ENCODE assay signal across 30 mouse cellular contexts in the genomic region with DNA sequence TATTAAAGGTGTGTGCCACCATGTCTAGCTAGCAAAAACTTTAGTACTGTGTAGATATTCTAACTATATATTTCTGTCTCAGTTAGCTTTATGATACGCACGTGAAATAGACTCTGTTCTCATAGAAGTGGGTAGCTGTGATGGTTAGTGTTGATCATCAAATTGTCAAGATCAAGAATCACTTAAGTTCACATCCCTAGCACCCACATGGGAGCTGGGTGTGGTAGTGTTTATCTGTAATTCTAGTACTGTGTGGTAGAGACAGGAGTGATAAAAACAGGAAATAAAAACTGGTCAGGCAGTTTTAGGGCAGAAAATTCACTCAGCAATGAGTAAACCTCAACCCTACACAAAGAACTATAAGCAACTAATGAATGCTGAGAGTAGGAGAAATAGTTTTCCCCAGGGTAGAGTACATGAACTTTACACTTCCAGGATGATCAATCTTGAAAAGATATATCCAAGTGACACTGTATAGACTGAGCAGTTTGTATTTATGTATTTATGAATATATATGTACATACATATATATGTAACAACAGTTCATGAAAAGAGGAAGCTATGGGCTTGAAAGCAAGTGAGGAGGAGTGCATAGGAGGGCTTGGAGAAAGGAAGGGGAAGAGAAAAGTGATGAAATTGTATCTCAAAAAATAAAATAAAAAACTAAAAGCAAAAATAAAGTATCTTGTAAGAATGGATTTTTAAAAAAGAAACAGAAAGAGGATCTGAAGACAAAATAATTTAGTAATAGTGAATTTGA. TPM values are rescaled to one million over a fixed set of nuclear protein-coding genes. Genes with fewer than 3 reads are reported as not detected.
DNase-seq lines count a peak whose midpoint lies in the region; ATAC-seq and TF ChIP-seq lines count a peak whose summit lies in the region.
"Had no signal": no experiment of that assay in that cellular context is flagged by ENCODE, and none has a peak within 500 bp of the region (broad histone marks: within the 10 kb centered on the region; RNA-seq: fewer than 3 reads in every experiment).

No protein-coding gene starts in this region.

- H3K27me3 ChIP-seq in MEL (ENCODE audit: control insufficient read depth in 1 of 2, insufficient read depth in 2 of 2, low read length in 2 of 2): no peaks in the 10 kb centered on the region
- H3K27me3 ChIP-seq in forebrain, embryonic 13.5 days: no peaks in the 10 kb centered on the region
- H3K27me3 ChIP-seq: CH12.LX; embryonic facial prominence, embryonic 15.5 days; hindbrain, embryonic 12.5 days; limb, embryonic 12.5 days; liver, embryonic 15.5 days; megakaryocyte, embryonic 14.5 days; midbrain, embryonic 12.5 days; Patski had no signal

- TF ChIP-seq CTCF in MEL (IDR thresholded peaks at IDR 0.05 in 2 of 3, conservative IDR thresholded peaks at IDR 0.05 in 1 of 3; ENCODE audit: control insufficient read depth in 1 of 3, insufficient read depth in 1 of 3, low read depth in 2 of 3, low read length in 3 of 3, poor library complexity in 1 of 3, severe bottlenecking in 1 of 3): no peak

- H3K4me1 ChIP-seq in MEL (ENCODE audit: control insufficient read depth in 1 of 2, insufficient read depth in 2 of 2, low read length in 2 of 2): peaks cover 14 to 17% of the 10 kb centered on the region in 2 experiments; a peak in 3 of 4 replicates
- H3K4me1 ChIP-seq in forebrain, embryonic 13.5 days: no peaks in the 10 kb centered on the region
- H3K4me1 ChIP-seq: embryonic facial prominence, embryonic 10.5 days; embryonic facial prominence, embryonic 15.5 days; hindbrain, embryonic 12.5 days; limb, embryonic 12.5 days; midbrain, embryonic 12.5 days had no signal

- ATAC-seq in forebrain, embryonic 13.5 days: no peak
- ATAC-seq: forebrain, embryonic 14.5 days; hindbrain, postnatal 0 days; intestine, embryonic 16.5 days; Patski had no signal

- DNase-seq in 416B (ENCODE audit: low read depth) (peak; percentile 46), MEL (ENCODE audit: low read depth, low spot score) (peak; percentile 73)
- DNase-seq in induced T-regulatory cell, adult 2 months (ENCODE audit: low read depth): peak; percentile 57
- peak; percentile 25 to 32 for DNase-seq in natural killer cell, adult 2 months (ENCODE audit: low spot score in 2 of 2)
- DNase-seq in frontal cortex, postnatal 36 days (ENCODE audit: low spot score in 2 of 2): no peak
- DNase-seq in cerebellum, postnatal 4 days (ENCODE audit: low spot score in 2 of 2): no peak
- DNase-seq: adrenal gland, postnatal 14 days; cerebellum, adult 11-12 months; cerebellum, postnatal 10 days; heart, postnatal 36 days; kidney, adult 8-10 months; kidney, postnatal 10 days; lung, embryonic 14.5 days; right cerebral cortex, adult 18-20 months; spleen, adult 18-20 months; thymus, postnatal 14 days had no signal

- TF ChIP-seq RAD21 in MEL (IDR thresholded peaks at IDR 0.05; ENCODE audit: low read depth, low read length): no peak

- H3K27ac ChIP-seq in MEL (ENCODE audit: control insufficient read depth, low read depth, low read length): peak overlapping the region; percentile 46
- no peak overlapping the region for H3K27ac ChIP-seq in forebrain, embryonic 13.5 days
- H3K27ac ChIP-seq: embryonic facial prominence, embryonic 10.5 days; embryonic facial prominence, embryonic 15.5 days; hindbrain, embryonic 12.5 days; hindbrain, postnatal 0 days; limb, embryonic 12.5 days; liver, embryonic 15.5 days; midbrain, embryonic 12.5 days had no signal

- TF ChIP-seq EP300 in MEL (IDR thresholded peaks at IDR 0.05; ENCODE audit: low read depth in 1 of 2, low read length in 2 of 2): peak; percentile 83 to 85

- no peak for TF ChIP-seq POLR2A in MEL (IDR thresholded peaks at IDR 0.05; ENCODE audit: control insufficient read depth in 1 of 2, insufficient read depth in 1 of 2, low read depth in 1 of 2, low read length in 2 of 2, poor library complexity in 1 of 2)

- 86% methylated on average over 2 of the region's 2 CpGs for WGBS in forebrain, embryonic 13.5 days

- H3K9ac ChIP-seq in MEL (ENCODE audit: control insufficient read depth, low read depth, low read length, poor library complexity, severe bottlenecking): no peak overlapping the region
- H3K9ac ChIP-seq in forebrain, embryonic 13.5 days: no peak overlapping the region
- H3K9ac ChIP-seq: embryonic facial prominence, embryonic 15.5 days; hindbrain, embryonic 12.5 days; limb, embryonic 12.5 days; liver, embryonic 15.5 days; lung, embryonic 14.5 days; midbrain, embryonic 12.5 days had no signal

- H3K4me2 ChIP-seq in forebrain, embryonic 13.5 days: no peak overlapping the region
- H3K4me2 ChIP-seq: embryonic facial prominence, embryonic 15.5 days; heart, embryonic 11.5 days; hindbrain, embryonic 12.5 days; limb, embryonic 12.5 days; liver, embryonic 15.5 days; lung, embryonic 14.5 days; midbrain, embryonic 12.5 days had no signal

- H3K4me3 ChIP-seq in MEL (ENCODE audit: control insufficient read depth in 1 of 2, insufficient read depth in 1 of 2, low read depth in 2 of 2, low read length in 2 of 2): no peak overlapping the region
- H3K4me3 ChIP-seq in forebrain, embryonic 13.5 days: no peak overlapping the region
- H3K4me3 ChIP-seq: embryonic facial prominence, embryonic 10.5 days; embryonic facial prominence, embryonic 15.5 days; hindbrain, embryonic 12.5 days; limb, embryonic 12.5 days; liver, embryonic 15.5 days; megakaryocyte, embryonic 14.5 days; midbrain, embryonic 12.5 days had no signal

- H3K9me3 ChIP-seq in MEL (replicated peaks; ENCODE audit: insufficient read depth, low read length): no peaks in the 10 kb centered on the region
- H3K9me3 ChIP-seq in forebrain, embryonic 13.5 days (replicated peaks): no peaks in the 10 kb centered on the region
- H3K9me3 ChIP-seq: embryonic facial prominence, embryonic 10.5 days; embryonic facial prominence, embryonic 15.5 days; hindbrain, embryonic 12.5 days had no signal

- H3K36me3 ChIP-seq in MEL (ENCODE audit: control insufficient read depth in 1 of 2, insufficient read depth in 2 of 2, low read length in 2 of 2): peaks cover 0 to 34% of the 10 kb centered on the region in 2 experiments; a peak in 2 of 4 replicates
- H3K36me3 ChIP-seq in forebrain, embryonic 13.5 days (ENCODE audit: poor library complexity, severe bottlenecking): no peaks in the 10 kb centered on the region
- H3K36me3 ChIP-seq: embryonic facial prominence, embryonic 10.5 days; embryonic facial prominence, embryonic 15.5 days; hindbrain, embryonic 12.5 days; limb, embryonic 12.5 days; liver, embryonic 15.5 days; midbrain, embryonic 12.5 days had no signal

- peaks cover 3% of the 10 kb centered on the region; the same call in 1 of the 2 replicates for H3K79me2 ChIP-seq in MEL (ENCODE audit: control insufficient read depth, insufficient read depth, low read length, poor library complexity)

TF ChIP-seq in MEL, 35 proteins besides CTCF, POLR2A, EP300 and RAD21 (continues in another document):
- TF ChIP-seq ZMIZ1 (IDR thresholded peaks at IDR 0.05; ENCODE audit: low read depth, low read length): no peak
- no peak for TF ChIP-seq SMC3 (IDR thresholded peaks at IDR 0.05; ENCODE audit: low read depth, low read length)
- TF ChIP-seq UBTF (IDR thresholded peaks at IDR 0.05; ENCODE audit: borderline replicate concordance, insufficient read depth, low read depth, low read length): no peak
- no peak for TF ChIP-seq KAT2A (conservative IDR thresholded peaks at IDR 0.05; ENCODE audit: low read depth, low read length)
- TF ChIP-seq GABPA (IDR thresholded peaks at IDR 0.05; ENCODE audit: low read depth, low read length): no peak
- no peak for TF ChIP-seq ZC3H11A (IDR thresholded peaks at IDR 0.05; ENCODE audit: low read depth, low read length)
- TF ChIP-seq MXI1 (IDR thresholded peaks at IDR 0.05; ENCODE audit: low read depth, low read length): peak; percentile 51; the same call in 1 of the 2 replicates
- TF ChIP-seq GATA1 (IDR thresholded peaks at IDR 0.05; ENCODE audit: low read depth, low read length): peak; percentile 84
- TF ChIP-seq BHLHE40 (IDR thresholded peaks at IDR 0.05; ENCODE audit: borderline replicate concordance, low read depth, low read length): peak; percentile 58; the same call in 1 of the 2 replicates
- no peak for TF ChIP-seq JUND (IDR thresholded peaks at IDR 0.05; ENCODE audit: low read depth, low read length)
- TF ChIP-seq POLR2AphosphoS2 (IDR thresholded peaks at IDR 0.05; ENCODE audit: low read length): no peak
- no peak for TF ChIP-seq TAL1 (IDR thresholded peaks at IDR 0.05; ENCODE audit: low read length)
- 0 out of 2 replicates have a peak, but pooled peaks have one; percentile 10 for TF ChIP-seq HCFC1 (IDR thresholded peaks at IDR 0.05; ENCODE audit: low read depth, low read length)
- no peak for TF ChIP-seq ZNF384 (IDR thresholded peaks at IDR 0.05; ENCODE audit: low read depth, low read length)
- no peak for TF ChIP-seq USF2 (IDR thresholded peaks at IDR 0.05; ENCODE audit: borderline replicate concordance in 1 of 2, insufficient read depth in 1 of 2, low read depth in 1 of 2, low read length in 2 of 2)
- no peak for TF ChIP-seq MAZ (IDR thresholded peaks at IDR 0.05; ENCODE audit: low read depth, low read length)
- no peak for TF ChIP-seq MEF2A (IDR thresholded peaks at IDR 0.05; ENCODE audit: extremely low read depth, insufficient replicate concordance, low read depth, low read length, poor library complexity, severe bottlenecking)
- TF ChIP-seq MAFK (IDR thresholded peaks at IDR 0.05; ENCODE audit: borderline replicate concordance, low read depth, low read length): no peak
- peak; percentile 59; the same call in 1 of the 2 replicates for TF ChIP-seq TCF12 (IDR thresholded peaks at IDR 0.05; ENCODE audit: low read depth, low read length)
- no peak for TF ChIP-seq E2F4 (IDR thresholded peaks at IDR 0.05; ENCODE audit: borderline replicate concordance, low read depth, low read length)
- TF ChIP-seq MAX (IDR thresholded peaks at IDR 0.05; ENCODE audit: low read length): no peak
- TF ChIP-seq NELFE (IDR thresholded peaks at IDR 0.05; ENCODE audit: low read depth, low read length): no peak
- no peak for TF ChIP-seq MYB (IDR thresholded peaks at IDR 0.05; ENCODE audit: low read depth, low read length)
- no peak for TF ChIP-seq POLR2AphosphoS5 (IDR thresholded peaks at IDR 0.05; ENCODE audit: borderline replicate concordance, low read depth, low read length)
- TF ChIP-seq RCOR1 (IDR thresholded peaks at IDR 0.05; ENCODE audit: low read depth, low read length): peak; percentile 81
- peak; percentile 61; the same call in 1 of the 2 replicates for TF ChIP-seq MYC (IDR thresholded peaks at IDR 0.05; ENCODE audit: low read depth, low read length)
- no peak for TF ChIP-seq TBP (IDR thresholded peaks at IDR 0.05; ENCODE audit: low read depth, low read length)

RNA-seq across cellular contexts. Expression of gene Klhl6, which starts 2.2 kb away (rescaled TPM):
- total RNA-seq in MEL (2012; rRNA removed): 4.8 and 11.8 TPM in 2 replicates
- 1 to 10 TPM in 1 of 2 experiments, not detected in 1; 6.9 TPM for polyA plus RNA-seq in MEL (2012; ENCODE audit: insufficient read depth in 1 of 2, insufficient read length in 2 of 2, low read depth in 1 of 2, low replicate concordance in 2 of 2, missing spikeins in 1 of 2)
- 3.9 and 5.0 TPM in 2 replicates for polyA plus RNA-seq in forebrain, embryonic 13.5 days (2015; fragmentation: Nextera tagmentation; extraction: Ambion mirVana)

Comparison
In these comparisons a context has a peak if more than half of its experiments do, and no peak if none do; other contexts are left out.
1. DNase-seq: peak in 416B (single experiment), MEL (single experiment), induced T-regulatory cell, adult 2 months (single experiment) and natural killer cell, adult 2 months (2 of 2); none in frontal cortex, postnatal 36 days (0 of 2) and cerebellum, postnatal 4 days (0 of 2).